Mouse (Mus musculus): Measurements from ENCODE around the gene Dusp23. TPM values are rescaled to one million over a fixed set of nuclear protein-coding genes. Genes with fewer than 3 reads are reported as not detected.

Gene Dusp23
- polyA plus RNA-seq, 2 experiments, result 11.3 to 13.5 TPM

- Histone ChIP-seq H3K9me3 (ENCODE audit: control insufficient read depth, low read length) (no peaks in the 10 kb centered on the region), H3K4me3 (replicated peaks; ENCODE audit: low read length) (no peak overlapping the region), H3K27ac (replicated peaks; ENCODE audit: low read depth, low read length) (no peak overlapping the region), H3K4me2 (replicated peaks; ENCODE audit: low read depth, low read length, severe bottlenecking) (no peak overlapping the region), H3K27me3 (ENCODE audit: control insufficient read depth, insufficient read depth, low read length) (no peaks in the 10 kb centered on the region), H3K4me1 (ENCODE audit: control insufficient read depth, insufficient read depth, low read length) (no peaks in the 10 kb centered on the region), H3K9ac (ENCODE audit: low read depth, low read length, severe bottlenecking) (no peak overlapping the region), H3K36me3 (ENCODE audit: control insufficient read depth, insufficient read depth, low read length) (no peaks in the 10 kb centered on the region)
- WGBS, result 51% methylated on average over 8 of the region's 8 CpGs
- DNase-seq (ENCODE audit: low spot score), result no peak
- no peak for ATAC-seq (ENCODE audit: low FRiP score, low read depth)
- no peak for TF ChIP-seq POLR2A (IDR thresholded peaks at IDR 0.05; ENCODE audit: borderline replicate concordance, extremely low read depth, insufficient read depth, insufficient read length)
These were observed 17.9 kb upstream of the Dusp23 start for GRCm38 (mm10) chr1:172650519-172651287.

- WGBS, result 82% methylated on average over 9 of the region's 9 CpGs
- no peak for ATAC-seq (ENCODE audit: low FRiP score, low read depth)
- H3K4me1 ChIP-seq (ENCODE audit: control insufficient read depth, insufficient read depth, low read length), result no peaks in the 10 kb centered on the region
These were observed 16.6 kb upstream of the Dusp23 start for GRCm38 (mm10) chr1:172649396-172649795.

GRCm38 (mm10) chr1:172647236-172647635 is 14.5 kb upstream of the Dusp23 start:
- Histone ChIP-seq H3K27me3 (ENCODE audit: control insufficient read depth, insufficient read depth, low read length) (no peaks in the 10 kb centered on the region), H3K9me3 (ENCODE audit: control insufficient read depth, low read length) (no peaks in the 10 kb centered on the region), H3K27ac (replicated peaks; ENCODE audit: low read depth, low read length) (no peak overlapping the region), H3K9ac (ENCODE audit: low read depth, low read length, severe bottlenecking) (no peak overlapping the region), H3K36me3 (ENCODE audit: control insufficient read depth, insufficient read depth, low read length) (no peaks in the 10 kb centered on the region), H3K4me2 (replicated peaks; ENCODE audit: low read depth, low read length, severe bottlenecking) (no peak overlapping the region), H3K4me3 (replicated peaks; ENCODE audit: low read length) (no peak overlapping the region), H3K4me1 (ENCODE audit: control insufficient read depth, insufficient read depth, low read length) (no peaks in the 10 kb centered on the region)
- no peak for TF ChIP-seq POLR2A (IDR thresholded peaks at IDR 0.05; ENCODE audit: borderline replicate concordance, extremely low read depth, insufficient read depth, insufficient read length)
- no peak for ATAC-seq (ENCODE audit: low FRiP score, low read depth)
- no peak for DNase-seq (ENCODE audit: low spot score)
- WGBS, result 26% methylated on average over 4 of the region's 4 CpGs

More at GRCm38 (mm10) chr1:172649396-172649795, 16.6 kb upstream of the Dusp23 start:
- Histone ChIP-seq H3K27me3 (ENCODE audit: control insufficient read depth, insufficient read depth, low read length) (no peaks in the 10 kb centered on the region), H3K9me3 (ENCODE audit: control insufficient read depth, low read length) (no peaks in the 10 kb centered on the region), H3K27ac (replicated peaks; ENCODE audit: low read depth, low read length) (no peak overlapping the region), H3K4me3 (replicated peaks; ENCODE audit: low read length) (no peak overlapping the region), H3K9ac (ENCODE audit: low read depth, low read length, severe bottlenecking) (no peak overlapping the region), H3K4me2 (replicated peaks; ENCODE audit: low read depth, low read length, severe bottlenecking) (no peak overlapping the region), H3K36me3 (ENCODE audit: control insufficient read depth, insufficient read depth, low read length) (no peaks in the 10 kb centered on the region)
- TF ChIP-seq POLR2A (IDR thresholded peaks at IDR 0.05; ENCODE audit: borderline replicate concordance, extremely low read depth, insufficient read depth, insufficient read length), result no peak
- no peak for DNase-seq (ENCODE audit: low spot score)

- Histone ChIP-seq H3K9me3 (ENCODE audit: control insufficient read depth, low read length) (no peaks in the 10 kb centered on the region), H3K9ac (ENCODE audit: low read depth, low read length, severe bottlenecking) (no peak overlapping the region), H3K36me3 (ENCODE audit: control insufficient read depth, insufficient read depth, low read length) (no peaks in the 10 kb centered on the region), H3K27ac (replicated peaks; ENCODE audit: low read depth, low read length) (0 out of 2 replicates have a peak overlapping the region, but pooled peaks have one; percentile 15), H3K27me3 (ENCODE audit: control insufficient read depth, insufficient read depth, low read length) (no peaks in the 10 kb centered on the region), H3K4me3 (replicated peaks; ENCODE audit: low read length) (no peak overlapping the region), H3K4me2 (replicated peaks; ENCODE audit: low read depth, low read length, severe bottlenecking) (no peak overlapping the region), H3K4me1 (ENCODE audit: control insufficient read depth, insufficient read depth, low read length) (no peaks in the 10 kb centered on the region)
- WGBS, result 33% methylated on average over 2 of the region's 2 CpGs
- no peak for TF ChIP-seq POLR2A (IDR thresholded peaks at IDR 0.05; ENCODE audit: borderline replicate concordance, extremely low read depth, insufficient read depth, insufficient read length)
- DNase-seq (ENCODE audit: low spot score) (peak; percentile 49), ATAC-seq (ENCODE audit: low FRiP score, low read depth) (no peak)
These were observed 6.0 kb upstream of the Dusp23 start for GRCm38 (mm10) chr1:172638781-172639180.

- DNase-seq (ENCODE audit: low spot score) (no peak), ATAC-seq (ENCODE audit: low FRiP score, low read depth) (no peak)
- Histone ChIP-seq H3K27me3 (ENCODE audit: control insufficient read depth, insufficient read depth, low read length) (no peaks in the 10 kb centered on the region), H3K4me3 (replicated peaks; ENCODE audit: low read length) (no peak overlapping the region), H3K9ac (ENCODE audit: low read depth, low read length, severe bottlenecking) (no peak overlapping the region), H3K27ac (replicated peaks; ENCODE audit: low read depth, low read length) (no peak overlapping the region), H3K4me1 (ENCODE audit: control insufficient read depth, insufficient read depth, low read length) (no peaks in the 10 kb centered on the region), H3K4me2 (replicated peaks; ENCODE audit: low read depth, low read length, severe bottlenecking) (no peak overlapping the region), H3K36me3 (ENCODE audit: control insufficient read depth, insufficient read depth, low read length) (no peaks in the 10 kb centered on the region), H3K9me3 (ENCODE audit: control insufficient read depth, low read length) (no peaks in the 10 kb centered on the region)
- WGBS, result 68% methylated on average over 4 of the region's 4 CpGs
- TF ChIP-seq POLR2A (IDR thresholded peaks at IDR 0.05; ENCODE audit: borderline replicate concordance, extremely low read depth, insufficient read depth, insufficient read length), result no peak
These were observed 5.0 kb upstream of the Dusp23 start for GRCm38 (mm10) chr1:172637801-172638200.
